Mouse (Mus musculus) ES-E14 (cell line): ENCODE measurements around the gene Lcn2. TPM values are rescaled to one million over a fixed set of nuclear protein-coding genes. Genes with fewer than 3 reads are reported as not detected.

Source experiments
- DNase-seq: peaks from one replicate; pipeline ENCODE4 v3.0.0-alpha.2; 2013; ENCODE audit warnings: low read depth, low spot score
- H3K27ac ChIP-seq: 2 replicates; pipeline ENCODE4 v1.5.1; 2012; ENCODE audit warnings: low read depth, mild to moderate bottlenecking, low read length, moderate library complexity, mixed read lengths; ENCODE audit not compliant: poor library complexity, insufficient read depth, severe bottlenecking
- H3K36me3 ChIP-seq: 2 replicates; pipeline ENCODE4 v1.6.1; 2012; ENCODE audit warnings: mild to moderate bottlenecking, low read length, moderate library complexity, mixed read lengths; ENCODE audit not compliant: control insufficient read depth, poor library complexity, insufficient read depth, severe bottlenecking
- H3K4me1 ChIP-seq, 2 experiments: fragments of 150-350 bp in 1 of 2; sonication (generic) in 1 of 2; 2 replicates each; pipeline ENCODE4 v1.6.1; 2012; ENCODE audit warnings: low read length in 2 of 2, mild to moderate bottlenecking in 1 of 2, mixed read lengths in 1 of 2; ENCODE audit not compliant: control insufficient read depth in 2 of 2, insufficient read depth in 2 of 2, poor library complexity in 1 of 2
- H3K4me3 ChIP-seq, 2 experiments: fragments of 150-350 bp in 1 of 2; sonication (generic) in 1 of 2; 2 replicates each; pipeline ENCODE4 v1.5.1; 2012; ENCODE audit warnings: low read length in 2 of 2, low read depth in 1 of 2, mild to moderate bottlenecking in 1 of 2, mixed read lengths in 1 of 2; ENCODE audit not compliant: insufficient read depth in 1 of 2, poor library complexity in 1 of 2, severe bottlenecking in 1 of 2
- H3K9ac ChIP-seq: 2 replicates; pipeline ENCODE4 v1.6.1; 2012; ENCODE audit warnings: low read depth, mild to moderate bottlenecking, low read length, mixed read lengths; ENCODE audit not compliant: poor library complexity, insufficient read depth, severe bottlenecking
- H3K9me3 ChIP-seq: fragments of 150-350 bp; sonication (generic); 2 replicates; pipeline ENCODE4 v1.6.1; 2012; ENCODE audit warnings: low read depth, mild to moderate bottlenecking, low read length; ENCODE audit not compliant: control insufficient read depth, insufficient read depth
- CHD2 ChIP-seq: IDR thresholded peaks from 2 replicates; pipeline ENCODE4 v1.6.1; 2014; ENCODE audit warnings: mild to moderate bottlenecking, low read depth, low read length, inconsistent platforms
- HCFC1 ChIP-seq: IDR thresholded peaks from 2 replicates; pipeline ENCODE4 v1.6.1; 2012; ENCODE audit warnings: low read length, inconsistent platforms, borderline replicate concordance; ENCODE audit not compliant: insufficient read depth
- MAFK ChIP-seq: IDR thresholded peaks from 2 replicates; pipeline ENCODE4 v1.6.1; 2014; ENCODE audit warnings: mild to moderate bottlenecking, low read depth, low read length, inconsistent platforms; ENCODE audit not compliant: insufficient read depth
- ZC3H11A ChIP-seq: IDR thresholded peaks from 2 replicates; pipeline ENCODE4 v1.6.1; 2012; ENCODE audit warnings: low read depth, mild to moderate bottlenecking, inconsistent platforms, low read length, borderline replicate concordance
- ZNF384 ChIP-seq: IDR thresholded peaks from 2 replicates; pipeline ENCODE4 v1.6.1; 2012; ENCODE audit warnings: low read depth, low read length, inconsistent platforms
- in situ Hi-C, 2 experiments: fragments of 600-800 bp; cut with MboI; formaldehyde crosslinking; loops; one replicate each; pipeline ENCODE4 v1.15.1; 2025; ENCODE audit warnings: low sequenced_read_pairs in 2 of 2, inconsistent platforms in 1 of 2; ENCODE audit not compliant: unreplicated experiment in 2 of 2
- total RNA-seq: library from RNA; depleted of rRNA; stranded (reverse); fragments of 300-350 nt; gene quantifications from 2 replicates; pipeline ENCODE4 v1.2.3, GENCODE M21; 2012

Gene Lcn2
- total RNA-seq, 1 experiment, result not detected

DNA sequence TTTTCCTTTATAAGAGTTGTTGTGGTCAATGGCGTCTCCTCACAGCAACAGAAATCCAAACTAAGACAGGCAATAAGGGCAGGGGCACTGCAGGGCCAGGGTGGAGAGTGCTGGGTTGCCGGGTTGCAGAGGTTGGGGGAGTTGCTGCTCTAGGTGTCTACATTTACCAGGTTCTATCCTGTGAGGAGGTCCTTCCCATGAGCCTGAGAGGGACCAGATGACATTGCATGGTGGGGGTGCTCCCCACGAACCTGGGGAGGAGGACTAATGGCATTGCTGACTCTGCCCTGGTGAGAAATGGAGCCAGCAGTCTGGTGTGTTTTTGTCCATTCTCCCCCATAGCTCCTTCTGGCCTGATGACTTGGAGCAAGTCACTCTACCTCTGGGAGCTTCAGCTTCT is 30.3 kb downstream of the Lcn2 start:
- Histone ChIP-seq H3K4me1 (peaks cover 0 to 2% of the 10 kb centered on the region in 2 experiments; a peak in 1 of 4 replicates), H3K9ac (no peak overlapping the region), H3K36me3 (no peaks in the 10 kb centered on the region), H3K27ac (no peak overlapping the region), H3K9me3 (no peaks in the 10 kb centered on the region), H3K4me3 (no peak overlapping the region)
- TF ChIP-seq MAFK (no peak), HCFC1 (no peak), ZNF384 (no peak), CHD2 (no peak), ZC3H11A (no peak)
- DNase-seq, result no peak
- in situ Hi-C loops, result no loop called here

DNA sequence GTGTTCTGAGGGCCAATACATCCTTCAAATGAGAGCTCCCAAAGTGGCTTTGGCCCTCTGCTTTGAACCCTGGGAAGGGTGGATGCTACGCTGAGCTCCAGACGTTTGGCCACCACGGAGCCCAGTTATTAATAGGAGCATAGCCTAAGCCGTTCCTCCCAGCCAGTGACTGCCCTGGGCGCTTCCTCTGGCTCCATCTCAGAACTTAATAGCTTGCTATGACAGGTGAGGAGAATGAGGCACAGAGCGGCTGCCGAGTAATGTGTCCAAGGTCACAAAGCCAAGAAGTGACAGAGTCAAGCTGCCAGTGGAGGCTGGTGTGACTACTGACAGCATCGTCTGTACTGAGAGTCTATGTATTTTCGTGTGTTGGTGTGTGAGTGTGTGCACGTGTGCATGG is 31.8 kb downstream of the Lcn2 start:
- no peak for TF ChIP-seq ZNF384
- no peak for TF ChIP-seq MAFK
- no peak for TF ChIP-seq CHD2
- TF ChIP-seq HCFC1, result no peak
- no peak for TF ChIP-seq ZC3H11A
- Histone ChIP-seq H3K27ac (no peak overlapping the region), H3K36me3 (no peaks in the 10 kb centered on the region), H3K4me3 (no peak overlapping the region), H3K9me3 (no peaks in the 10 kb centered on the region), H3K9ac (no peak overlapping the region), H3K4me1 (peaks cover 0 to 12% of the 10 kb centered on the region in 2 experiments; a peak in 1 of 4 replicates)
- in situ Hi-C loops, result no loop called here
- no peak for DNase-seq

DNA sequence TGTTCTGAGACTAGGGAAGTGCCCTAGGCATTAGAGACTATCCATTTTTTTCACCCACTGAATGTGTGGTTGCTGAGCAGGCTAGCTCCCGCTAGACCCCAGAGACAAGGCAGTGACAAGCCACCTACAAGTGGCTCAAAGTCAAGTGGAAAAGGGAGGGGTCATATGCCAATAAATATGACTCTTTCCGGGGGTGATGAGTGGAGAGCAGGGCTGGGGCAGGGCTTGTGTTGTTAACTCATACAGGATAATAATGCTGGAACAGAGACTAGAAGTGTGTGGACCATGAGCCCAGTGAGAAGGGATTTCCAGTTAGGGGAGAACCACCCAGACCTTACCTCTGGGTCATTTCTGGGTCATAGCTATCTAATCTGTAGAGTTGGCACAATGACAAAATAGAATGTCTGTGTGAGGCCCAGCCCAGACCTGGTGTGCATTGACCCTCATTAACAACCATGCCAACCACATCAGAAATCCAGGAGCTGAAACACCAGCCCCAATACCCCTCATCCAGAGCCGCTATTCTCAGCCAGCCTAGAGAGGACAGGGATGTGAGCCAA is 33.6 kb downstream of the Lcn2 start:
- Histone ChIP-seq H3K9ac (no peak overlapping the region), H3K4me1 (peaks cover 6 to 28% of the 10 kb centered on the region in 2 experiments; a peak in 3 of 4 replicates), H3K27ac (no peak overlapping the region), H3K9me3 (no peaks in the 10 kb centered on the region), H3K36me3 (no peaks in the 10 kb centered on the region), H3K4me3 (no peak overlapping the region)
- DNase-seq, result no peak
- in situ Hi-C loops, result no loop called here
- TF ChIP-seq ZNF384 (no peak), MAFK (no peak), CHD2 (no peak), ZC3H11A (no peak), HCFC1 (no peak)

DNA sequence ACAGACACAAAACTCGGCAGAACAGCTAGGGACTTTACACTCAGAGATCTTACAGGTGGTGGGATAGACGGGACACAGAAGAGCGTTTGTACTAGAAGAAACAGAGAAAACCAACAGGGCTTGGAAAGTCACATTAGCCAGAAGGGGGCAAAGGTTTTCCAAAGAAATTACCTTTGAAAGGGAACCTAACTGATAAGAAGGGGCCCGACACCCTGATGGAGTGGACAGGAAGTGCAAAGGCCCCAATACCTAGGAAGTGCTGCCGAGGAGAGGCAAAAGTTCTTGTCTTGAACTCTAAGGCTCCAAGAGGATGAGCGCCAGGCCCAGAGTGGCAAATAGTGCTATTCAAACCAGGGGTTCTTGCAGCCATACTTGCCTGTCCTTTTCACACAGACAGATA is 34.2 kb downstream of the Lcn2 start:
- Histone ChIP-seq H3K4me3 (no peak overlapping the region), H3K27ac (no peak overlapping the region), H3K9me3 (no peaks in the 10 kb centered on the region), H3K4me1 (peaks cover 6 to 30% of the 10 kb centered on the region in 2 experiments; a peak in 3 of 4 replicates), H3K36me3 (no peaks in the 10 kb centered on the region), H3K9ac (no peak overlapping the region)
- in situ Hi-C loops, result no loop called here
- TF ChIP-seq ZNF384 (no peak), HCFC1 (no peak), CHD2 (no peak), ZC3H11A (no peak), MAFK (no peak)
- no peak for DNase-seq

DNA sequence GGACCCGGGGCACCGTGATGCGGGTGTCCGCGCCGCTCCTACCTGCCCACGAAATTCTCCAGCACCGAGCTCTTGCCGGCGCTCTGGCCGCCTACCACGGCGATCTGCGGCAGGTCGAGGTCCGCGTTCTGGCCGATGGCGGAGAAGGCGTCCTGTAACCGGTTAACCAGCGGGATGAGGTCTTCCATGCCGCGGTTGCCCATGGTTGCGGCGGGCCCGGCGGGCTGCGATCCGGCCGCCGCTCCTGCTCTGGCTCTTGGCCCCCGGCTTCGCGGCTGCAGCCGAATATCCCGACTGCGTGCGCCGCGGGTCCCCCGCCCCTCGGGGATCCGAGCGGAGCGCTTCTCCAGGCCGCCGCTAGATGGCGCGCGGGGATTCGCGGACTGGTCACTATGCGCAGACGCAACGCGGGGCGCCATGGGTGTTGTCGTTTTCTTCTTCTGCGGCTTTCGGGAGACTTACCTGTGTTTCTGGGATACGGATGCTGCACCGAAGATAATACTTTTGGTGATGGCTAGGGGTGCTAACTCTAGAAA is 35.0 kb downstream of the Lcn2 start, which contains the start of gene Dnm1:
TSS of gene Dnm1 (minus strand) at position 332 of the 536 bp plus-strand sequence.
- TF ChIP-seq HCFC1 (peak; percentile 86), ZNF384 (no peak), MAFK (no peak)
- Histone ChIP-seq H3K27ac (no peak within 1 kb of the TSS), H3K4me1 (peaks cover 6 to 37% of the 10 kb centered on the region in 2 experiments; a peak in 3 of 4 replicates), H3K36me3 (no peaks in the 10 kb centered on the region), H3K9ac (peak within 1 kb of the TSS; percentile 78), H3K4me3 (peak within 1 kb of the TSS; percentile 75 to 81), H3K9me3 (no peaks in the 10 kb centered on the region)
- DNase-seq, result peak; percentile 69
- in situ Hi-C loops, result no loop called here
